Mouse (Mus musculus): ENCODE measurements at regions not wholly inside any gene's neighbourhood (a gene's known extent, or its start where the extent isn't known, plus 50 kb on each side); places are given as distances from the start of the nearest gene placed in this dataset.
A peak's percentile ranks its signal among the peaks of the same experiment; 100 is the strongest.

GRCm38 (mm10) chrX:115543145-115543544, 635.8 kb downstream of the Ube2dnl2 start:
- DNase-seq, result peak; percentile 2

GRCm38 (mm10) chrX:115586111-115586865, 678.9 kb downstream of the Ube2dnl2 start:
- no peak for DNase-seq
